Mouse (Mus musculus): ENCODE results near the gene Gm49395. TPM values are rescaled to one million over a fixed set of nuclear protein-coding genes. Genes with fewer than 3 reads are reported as not detected.

Gm49395 gene
- total RNA-seq (2023): 10 to 100 TPM; 10.5 to 11.3 TPM

GRCm38 (mm10) chr13:115101355-115102191, at the start of gene Gm49395, which contains the start of gene Itga1:
TSS of gene Gm49395 (minus strand) at chr13:115101921.
TSS of gene Itga1 (minus strand) at chr13:115101964.

GRCm38 (mm10) chr13:115090069-115090976, 11.4 kb downstream of the Gm49395 start, which contains the start of gene Pelo:
TSS of gene Pelo (minus strand) at chr13:115090186.

Other genes starting within 250 kb of the Gm49395 start
- 1 to 10 TPM in 1 of 2 experiments, under 1 TPM in 1; 0.31 to 1.0 TPM for gene Itga2, start 169.8 kb downstream of the Gm49395 start, total RNA-seq (2023)
- 10 to 100 TPM; 10.4 to 10.8 TPM for gene Pelo, start 11.7 kb downstream of the Gm49395 start, total RNA-seq (2023)
- 10 to 100 TPM; 17.2 to 20.7 TPM for gene Itga1, start within 50 bp of the Gm49395 start, total RNA-seq (2023)